Mouse (Mus musculus): ENCODE measurements around the gene Gm9045.
"Not testable (repeated sequence)": the region's sequence is repeated elsewhere in the genome, so short reads cannot be mapped to it uniquely, and the experiment has no call there.

Gm9045 gene

GRCm38 (mm10) chr10:118337731-118338130 lies at the start of gene Gm9045:
Gene Gm9045, minus strand, starts transcription at chr10:118337831.
- not testable (repeated sequence) for DNase-seq (ENCODE audit: low read depth, low spot score)

- peak; percentile 79 for DNase-seq (ENCODE audit: low read depth, low spot score)
These were observed 32.8 kb upstream of the Gm9045 start for GRCm38 (mm10) chr10:118370443-118370842.

- DNase-seq (ENCODE audit: low read depth, low spot score), result no peak
These were observed 31.9 kb upstream of the Gm9045 start for GRCm38 (mm10) chr10:118369518-118369917.

GRCm38 (mm10) chr10:118354005-118354404 lies 16.4 kb upstream of the Gm9045 start, which contains the start of gene Gm9049:
Gene Gm9049, minus strand, starts transcription at chr10:118354105.
- DNase-seq (ENCODE audit: low read depth, low spot score), result not testable (repeated sequence)

GRCm38 (mm10) chr10:118348579-118348978 lies 10.9 kb upstream of the Gm9045 start, which contains the start of gene Gm9048:
Gene Gm9048, minus strand, starts transcription at chr10:118348679.
- DNase-seq (ENCODE audit: low read depth, low spot score), result not testable (repeated sequence)

- DNase-seq (ENCODE audit: low read depth, low spot score), result not testable (repeated sequence)
These were observed 5.5 kb upstream of the Gm9045 start, which contains the start of gene Gm9046 for GRCm38 (mm10) chr10:118343155-118343554. Gene Gm9046, minus strand, starts transcription at chr10:118343255.

- DNase-seq (ENCODE audit: low read depth, low spot score), result not testable (repeated sequence)
These were observed 5.3 kb downstream of the Gm9045 start, which contains the start of gene Gm9044 for GRCm38 (mm10) chr10:118332308-118332707. Gene Gm9044, minus strand, starts transcription at chr10:118332408.

- DNase-seq (ENCODE audit: low read depth, low spot score), result not testable (repeated sequence)
These were observed 10.8 kb downstream of the Gm9045 start, which contains the start of gene Gm9040 for GRCm38 (mm10) chr10:118326869-118327268. Gene Gm9040, minus strand, starts transcription at chr10:118326969.

- no peak for DNase-seq (ENCODE audit: low read depth, low spot score)
These were observed 18.6 kb downstream of the Gm9045 start for GRCm38 (mm10) chr10:118319024-118319423.

GRCm38 (mm10) chr10:118302133-118302532 lies 35.5 kb downstream of the Gm9045 start:
- not testable (repeated sequence) for DNase-seq (ENCODE audit: low read depth, low spot score)

- DNase-seq (ENCODE audit: low read depth, low spot score), result no peak
These were observed 42.7 kb downstream of the Gm9045 start, which contains the start of gene Iltifb for GRCm38 (mm10) chr10:118294938-118295337. Gene Iltifb, minus strand, starts transcription at chr10:118295038.

Data from ES-CJ7 (cell line).